Mouse (Mus musculus) MEL (cell line): ENCODE data around the gene Usp1. TPM values are rescaled to one million over a fixed set of nuclear protein-coding genes. Genes with fewer than 3 reads are reported as not detected.

Source experiments
- DNase-seq: peaks from one replicate; pipeline ENCODE4 v3.0.0; 2011; ENCODE audit warnings: low read depth, low spot score
- H3K27ac ChIP-seq: 2 replicates; pipeline ENCODE4 v1.5.1; 2012; ENCODE audit warnings: low read depth, mild to moderate bottlenecking, control low read depth, low read length, moderate library complexity; ENCODE audit not compliant: control insufficient read depth
- H3K27me3 ChIP-seq, 2 experiments: fragments of 150-350 bp in 1 of 2; sonication (generic) in 1 of 2; 2 replicates each; pipeline ENCODE4 v1.6.1; 2012; ENCODE audit warnings: low read length in 2 of 2, mild to moderate bottlenecking in 2 of 2, improper control_type of control experiment in 1 of 2, moderate library complexity in 1 of 2; ENCODE audit not compliant: insufficient read depth in 2 of 2, control insufficient read depth in 1 of 2
- H3K36me3 ChIP-seq, 2 experiments: 2 replicates each; pipeline ENCODE4 v1.6.1; 2012 to 2014; ENCODE audit warnings: low read length in 2 of 2, improper control_type of control experiment in 1 of 2, inconsistent platforms in 1 of 2, mild to moderate bottlenecking in 1 of 2; ENCODE audit not compliant: insufficient read depth in 2 of 2, control insufficient read depth in 1 of 2
- H3K4me1 ChIP-seq, 2 experiments: fragments of 150-350 bp in 1 of 2; sonication (generic) in 1 of 2; 2 replicates each; pipeline ENCODE4 v1.6.1; 2012; ENCODE audit warnings: low read length in 2 of 2, improper control_type of control experiment in 1 of 2, mild to moderate bottlenecking in 1 of 2; ENCODE audit not compliant: insufficient read depth in 2 of 2, control insufficient read depth in 1 of 2
- H3K4me3 ChIP-seq, 2 experiments: fragments of 150-350 bp in 1 of 2; sonication (generic) in 1 of 2; 2 replicates each; pipeline ENCODE4 v1.5.1; 2012; ENCODE audit warnings: low read depth in 2 of 2, low read length in 2 of 2, mild to moderate bottlenecking in 2 of 2, moderate library complexity in 2 of 2, control low read depth in 1 of 2, improper control_type of control experiment in 1 of 2; ENCODE audit not compliant: control insufficient read depth in 1 of 2, insufficient read depth in 1 of 2
- H3K79me2 ChIP-seq: 2 replicates; pipeline ENCODE4 v1.6.1; 2012; ENCODE audit warnings: mild to moderate bottlenecking, low read length, moderate library complexity; ENCODE audit not compliant: control insufficient read depth, poor library complexity, insufficient read depth
- H3K9ac ChIP-seq: 2 replicates; pipeline ENCODE4 v1.6.1; 2012; ENCODE audit warnings: low read depth, mild to moderate bottlenecking, control low read depth, low read length, moderate library complexity; ENCODE audit not compliant: control insufficient read depth, poor library complexity, severe bottlenecking
- H3K9me3 ChIP-seq: fragments of 150-350 bp; sonication (generic); replicated peaks from 2 replicates; pipeline ENCODE4 v1.6.1; 2012; ENCODE audit warnings: mild to moderate bottlenecking, low read length, improper control_type of control experiment, moderate library complexity; ENCODE audit not compliant: insufficient read depth
- CHD2 ChIP-seq: IDR thresholded peaks from 2 replicates; pipeline ENCODE4 v1.6.1; 2011; ENCODE audit warnings: low read length, improper control_type of control experiment
- E2F4 ChIP-seq: IDR thresholded peaks from 2 replicates; pipeline ENCODE4 v1.6.1; 2011; ENCODE audit warnings: low read depth, low read length, improper control_type of control experiment, borderline replicate concordance
- ELF1 ChIP-seq: IDR thresholded peaks from 2 replicates; pipeline ENCODE4 v1.6.1; 2014; ENCODE audit warnings: low read depth, mild to moderate bottlenecking, inconsistent platforms, low read length, improper control_type of control experiment, moderate library complexity
- EP300 ChIP-seq, 2 experiments: IDR thresholded peaks; 2 replicates each; pipeline ENCODE4 v1.6.1; 2011; ENCODE audit warnings: improper control_type of control experiment in 2 of 2, low read length in 2 of 2, low read depth in 1 of 2, mild to moderate bottlenecking in 1 of 2
- GABPA ChIP-seq: IDR thresholded peaks from 2 replicates; pipeline ENCODE4 v1.6.1; 2012; ENCODE audit warnings: low read depth, mild to moderate bottlenecking, inconsistent platforms, low read length, improper control_type of control experiment, moderate library complexity
- JUND ChIP-seq: IDR thresholded peaks from 2 replicates; pipeline ENCODE4 v1.6.1; 2011; ENCODE audit warnings: low read depth, mild to moderate bottlenecking, improper control_type of control experiment, low read length
- KAT2A ChIP-seq: conservative IDR thresholded peaks from 2 replicates; pipeline ENCODE4 v1.6.1; 2012; ENCODE audit warnings: low read depth, low read length, improper control_type of control experiment, inconsistent platforms
- MAZ ChIP-seq: IDR thresholded peaks from 2 replicates; pipeline ENCODE4 v1.6.1; 2012; ENCODE audit warnings: low read depth, mild to moderate bottlenecking, inconsistent platforms, low read length, improper control_type of control experiment
- MXI1 ChIP-seq: IDR thresholded peaks from 2 replicates; pipeline ENCODE4 v1.6.1; 2011; ENCODE audit warnings: mild to moderate bottlenecking, low read depth, low read length, improper control_type of control experiment
- MYB ChIP-seq: IDR thresholded peaks from 2 replicates; pipeline ENCODE4 v1.6.1; 2011; ENCODE audit warnings: mild to moderate bottlenecking, low read depth, low read length, improper control_type of control experiment
- MYC ChIP-seq: IDR thresholded peaks from 2 replicates; pipeline ENCODE4 v1.6.1; 2011; ENCODE audit warnings: low read depth, mild to moderate bottlenecking, low read length, improper control_type of control experiment, moderate library complexity
- POLR2AphosphoS5 ChIP-seq: IDR thresholded peaks from 2 replicates; pipeline ENCODE4 v1.6.1; 2012; ENCODE audit warnings: low read depth, borderline replicate concordance, mild to moderate bottlenecking, inconsistent platforms, low read length, moderate library complexity, mixed read lengths
- SMC3 ChIP-seq: IDR thresholded peaks from 2 replicates; pipeline ENCODE4 v1.6.1; 2011; ENCODE audit warnings: low read depth, low read length, improper control_type of control experiment
- TBP ChIP-seq: IDR thresholded peaks from 2 replicates; pipeline ENCODE4 v1.8.0; 2011; ENCODE audit warnings: low read depth, low read length, improper control_type of control experiment
- UBTF ChIP-seq: IDR thresholded peaks from 2 replicates; pipeline ENCODE4 v1.6.1; 2012; ENCODE audit warnings: low read depth, mild to moderate bottlenecking, inconsistent platforms, low read length, improper control_type of control experiment, moderate library complexity, borderline replicate concordance; ENCODE audit not compliant: insufficient read depth
- ZKSCAN1 ChIP-seq: IDR thresholded peaks from 2 replicates; pipeline ENCODE4 v1.6.1; 2012; ENCODE audit warnings: low read depth, mild to moderate bottlenecking, inconsistent platforms, low read length, improper control_type of control experiment, moderate library complexity
- ZMIZ1 ChIP-seq: IDR thresholded peaks from 2 replicates; pipeline ENCODE4 v1.6.1; 2012; ENCODE audit warnings: low read depth, mild to moderate bottlenecking, inconsistent platforms, low read length, improper control_type of control experiment, moderate library complexity
- polyA plus RNA-seq, 2 experiments: library from polyadenylated mRNA; stranded (reverse) in 1 of 2; unstranded in 1 of 2; fragments of >175 nt in 1 of 2; fragments of >200 nt in 1 of 2; gene quantifications; 2 replicates each; pipeline versions ENCODE4 v1.2.1 to v1.2.4; 2012; ENCODE audit warnings: low replicate concordance in 2 of 2, low read depth in 1 of 2; ENCODE audit not compliant: insufficient read length in 2 of 2, insufficient read depth in 1 of 2, missing spikeins in 1 of 2
- total RNA-seq: library from RNA; depleted of rRNA; stranded (reverse); fragments of 300-350 nt; gene quantifications from 2 replicates; pipeline ENCODE4 v1.2.3, GENCODE M21; 2012

Gene Usp1
- total and polyA plus RNA-seq, 3 experiments = 68.6 to 128 TPM; not detected in 1

DNA sequence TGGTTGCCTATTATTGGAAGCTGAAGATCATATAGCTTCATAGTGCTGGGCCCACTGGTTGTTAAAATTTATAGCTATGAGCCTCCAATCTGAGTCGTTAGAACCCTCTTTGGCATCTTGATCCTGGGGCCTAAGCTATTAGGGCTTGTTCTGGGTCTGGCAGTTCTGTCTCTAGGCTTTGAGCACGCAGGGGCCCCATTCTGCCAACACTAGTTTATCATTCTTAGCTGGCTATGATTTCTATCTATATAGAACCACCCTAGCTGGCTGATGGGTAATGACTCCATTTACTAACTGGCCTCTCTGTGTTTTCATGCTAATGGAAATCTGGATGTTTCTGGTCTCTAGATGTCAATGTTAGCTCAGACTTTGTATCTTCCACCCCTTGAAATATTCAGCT lies 5.9 kb upstream of the Usp1 start:
- no peak overlapping the region for H3K9ac ChIP-seq
- H3K9me3 ChIP-seq = no peaks in the 10 kb centered on the region
- H3K4me3 ChIP-seq = no peak overlapping the region
- DNase-seq = no peak
- no peak for TF ChIP-seq SMC3
- no peak for TF ChIP-seq POLR2AphosphoS5
- no peak for TF ChIP-seq MYC
- no peak for TF ChIP-seq MXI1
- TF ChIP-seq EP300 (IDR thresholded peaks at IDR 0.05; ENCODE audit: low read depth in 1 of 2, low read length in 2 of 2) = no peak
- no peak for TF ChIP-seq CHD2
- TF ChIP-seq KAT2A = no peak
- no peak overlapping the region for H3K27ac ChIP-seq
- H3K27me3 ChIP-seq = peaks cover 5 to 11% of the 10 kb centered on the region in 2 experiments
- peaks cover 0 to 12% of the 10 kb centered on the region in 2 experiments; a peak in 2 of 4 replicates for H3K4me1 ChIP-seq
- peaks cover 0 to 12% of the 10 kb centered on the region in 2 experiments; a peak in 2 of 4 replicates for H3K36me3 ChIP-seq
- H3K79me2 ChIP-seq = peaks cover 4% of the 10 kb centered on the region; the same call in 1 of the 2 replicates

GRCm38 (mm10) chr4:98918204-98918603 lies 5.4 kb upstream of the Usp1 start:
- no peak overlapping the region for H3K4me3 ChIP-seq
- TF ChIP-seq TBP (no peak), UBTF (no peak), POLR2AphosphoS5 (no peak), ZKSCAN1 (no peak), ZMIZ1 (no peak), GABPA (no peak), ELF1 (no peak), JUND (no peak), EP300 (IDR thresholded peaks at IDR 0.05; ENCODE audit: low read depth in 1 of 2, low read length in 2 of 2) (no peak), MYB (no peak), E2F4 (no peak), MAZ (no peak)
- H3K36me3 ChIP-seq = peaks cover 0 to 12% of the 10 kb centered on the region in 2 experiments; a peak in 2 of 4 replicates
- no peaks in the 10 kb centered on the region for H3K9me3 ChIP-seq
- DNase-seq = no peak
- H3K27ac ChIP-seq = no peak overlapping the region
- no peak overlapping the region for H3K9ac ChIP-seq
- peaks cover 5 to 8% of the 10 kb centered on the region in 2 experiments for H3K27me3 ChIP-seq
- H3K4me1 ChIP-seq = peaks cover 0 to 12% of the 10 kb centered on the region in 2 experiments; a peak in 2 of 4 replicates
- peaks cover 5% of the 10 kb centered on the region; the same call in 1 of the 2 replicates for H3K79me2 ChIP-seq
